Mouse (Mus musculus) macrophage (primary cell): ENCODE results near the gene Urm1. TPM values are rescaled to one million over a fixed set of nuclear protein-coding genes. Genes with fewer than 3 reads are reported as not detected.
A peak's percentile ranks its signal among the peaks of the same experiment; 100 is the strongest.
"Not testable (repeated sequence)": the region's sequence is repeated elsewhere in the genome, so short reads cannot be mapped to it uniquely, and the experiment has no call there.

Experiments used
- H3K27ac ChIP-seq: fragments of 350-480 bp; formaldehyde crosslinking; 2 replicates; pipeline ENCODE4 v1.9.0; 2021
- H3K36me3 ChIP-seq: fragments of 350-480 bp; formaldehyde crosslinking; 2 replicates; pipeline ENCODE4 v1.9.0; 2021; ENCODE audit errors: inconsistent target
- H3K4me3 ChIP-seq: fragments of 350-480 bp; formaldehyde crosslinking; 2 replicates; pipeline ENCODE4 v1.9.0; 2021; ENCODE audit errors: inconsistent target
- H3K79me2 ChIP-seq: fragments of 350-480 bp; formaldehyde crosslinking; 2 replicates; pipeline ENCODE4 v1.9.0; 2021; ENCODE audit errors: inconsistent target
- WGBS: methylation state at CpG from one replicate; pipeline ENCODE4 v1.1.7; 2026; ENCODE audit warnings: inconsistent platforms; ENCODE audit not compliant: missing documents; 5-methylcytosine and 5-hydroxymethylcytosine counted together
- polyA plus RNA-seq: library from polyadenylated mRNA; stranded (reverse); fragments of 250-400 nt; gene quantifications from 3 replicates; pipeline ENCODE4 v1.2.4, GENCODE M21; 2018; ENCODE audit warnings: inconsistent platforms

Gene Urm1
- polyA plus RNA-seq, 1 experiment from 2014 or later = 21.1 TPM

DNA sequence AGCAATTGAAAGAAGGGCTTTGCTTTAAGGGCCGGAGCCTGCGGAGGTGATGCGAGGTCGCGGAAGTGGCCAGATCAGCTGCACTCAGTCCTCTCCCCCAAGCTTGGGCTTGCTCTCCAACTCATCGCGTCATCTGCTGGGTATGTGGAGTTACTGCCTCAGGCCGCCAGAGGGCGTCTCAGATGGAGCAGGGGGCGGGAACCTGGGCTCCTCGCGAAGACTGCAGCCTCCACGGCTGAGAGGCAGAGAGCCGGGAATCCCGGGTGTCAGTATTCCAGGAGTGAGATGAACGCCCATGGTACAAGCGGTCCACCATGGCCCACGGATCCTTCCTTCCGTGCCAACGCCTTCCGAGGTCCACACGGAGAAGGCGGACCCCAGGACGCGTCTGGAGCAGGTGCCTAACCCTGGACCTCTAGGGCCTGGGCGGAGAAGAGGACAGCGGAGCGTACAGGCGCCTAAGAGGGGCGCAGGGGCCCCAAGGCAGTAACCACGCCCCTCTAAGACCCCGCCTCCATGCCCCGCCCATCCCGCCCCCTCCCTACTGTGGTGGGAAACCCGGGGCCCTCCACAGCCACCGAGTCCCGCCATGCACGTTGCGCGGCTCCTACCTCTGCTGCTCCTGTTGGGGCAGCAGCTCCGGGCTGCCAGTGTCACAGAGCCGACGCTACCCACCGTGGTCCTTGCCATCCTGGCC lies 49.2 kb downstream of the Urm1 start, which contains the start of gene Cercam:
TSS of gene Cercam (plus strand) at position 216 of the 697 bp plus-strand sequence.
- Histone ChIP-seq H3K79me2 (no peaks in the 10 kb centered on the region), H3K4me3 (peak within 1 kb of the TSS; percentile 58), H3K36me3 (no peaks in the 10 kb centered on the region), H3K27ac (peak within 1 kb of the TSS; percentile 54)
- 1% methylated on average over 40 of the region's 44 CpGs for WGBS

DNA sequence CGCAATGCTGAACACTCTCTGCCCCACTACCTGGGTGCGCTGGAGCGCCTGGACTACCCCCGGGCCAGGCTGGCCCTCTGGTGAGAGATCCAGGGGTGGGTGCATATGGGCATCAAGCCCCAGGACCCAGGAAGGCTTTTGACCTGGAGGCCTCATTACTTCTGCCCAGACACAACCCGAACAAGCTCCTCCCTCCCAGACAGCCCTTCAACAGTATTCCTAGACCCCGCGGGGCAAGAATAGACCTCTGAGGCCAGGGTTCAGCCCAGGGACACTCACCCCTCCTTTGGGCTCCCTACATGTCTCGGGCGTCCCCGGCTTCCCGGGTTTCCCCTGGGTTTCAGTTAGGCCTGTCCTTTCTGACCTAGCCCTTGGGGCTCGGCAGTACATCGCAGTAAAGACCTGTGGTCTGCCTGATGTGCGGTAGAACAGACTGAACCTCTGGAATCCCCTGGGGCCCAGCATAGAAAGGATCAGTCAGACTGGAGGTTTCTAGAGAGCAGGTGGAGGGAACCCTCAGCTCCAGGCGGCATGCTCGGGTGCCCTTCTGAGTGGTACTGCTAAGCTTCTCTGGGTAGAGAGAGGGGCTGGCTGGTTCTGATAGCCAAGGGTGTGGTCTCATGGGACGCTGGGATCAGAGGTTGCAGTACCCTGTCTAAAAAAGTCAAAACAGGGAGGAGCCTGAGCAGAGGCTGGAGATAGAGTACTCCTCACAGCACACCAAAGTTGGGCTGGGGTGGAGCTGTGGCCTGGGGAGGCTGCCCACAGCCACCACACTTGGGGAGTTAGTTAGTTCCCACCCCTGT lies 50.0 kb downstream of the Urm1 start:
- 6% methylated on average over 17 of the region's 17 CpGs for WGBS
- Histone ChIP-seq H3K4me3 (peak overlapping the region; percentile 58), H3K36me3 (no peaks in the 10 kb centered on the region), H3K79me2 (no peaks in the 10 kb centered on the region), H3K27ac (peak overlapping the region; percentile 29)

DNA sequence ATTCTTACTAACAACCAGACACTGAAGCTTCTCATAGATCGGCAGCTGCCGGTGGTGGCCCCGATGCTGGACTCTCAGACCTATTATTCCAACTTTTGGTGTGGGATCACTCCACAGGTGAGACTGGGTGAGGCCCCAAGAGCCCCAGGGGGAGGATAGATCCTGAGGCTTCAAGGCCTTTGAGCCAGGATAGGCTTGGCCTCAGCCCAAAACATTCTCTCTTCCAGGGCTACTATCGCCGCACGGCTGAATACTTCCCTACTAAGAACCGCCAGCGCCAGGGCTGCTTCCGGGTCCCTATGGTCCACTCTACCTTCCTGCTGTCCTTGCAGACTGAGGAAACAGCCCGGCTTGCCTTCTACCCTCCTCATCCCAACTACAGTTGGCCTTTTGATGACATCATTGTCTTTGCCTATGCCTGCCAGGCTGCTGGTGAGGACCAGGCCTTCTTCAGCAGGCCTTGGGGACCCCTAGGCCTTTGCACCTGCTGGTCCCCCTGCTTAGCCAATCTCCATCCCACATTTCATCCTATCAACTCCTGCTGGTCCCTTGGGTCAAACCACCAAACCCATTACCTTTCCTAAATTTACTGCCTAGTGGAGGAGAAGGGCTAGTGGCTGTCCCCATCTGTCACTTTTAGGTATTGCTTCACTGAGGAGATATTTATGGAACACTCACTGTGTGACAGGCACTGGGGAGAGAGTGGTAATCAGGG lies 52.9 kb downstream of the Urm1 start:
- H3K27ac ChIP-seq = peak overlapping the region; percentile 12; the same call in 1 of the 2 replicates
- 98% methylated on average over 10 of the region's 10 CpGs for WGBS
- no peaks in the 10 kb centered on the region for H3K36me3 ChIP-seq
- H3K79me2 ChIP-seq = no peaks in the 10 kb centered on the region
- H3K4me3 ChIP-seq = no peak overlapping the region

DNA sequence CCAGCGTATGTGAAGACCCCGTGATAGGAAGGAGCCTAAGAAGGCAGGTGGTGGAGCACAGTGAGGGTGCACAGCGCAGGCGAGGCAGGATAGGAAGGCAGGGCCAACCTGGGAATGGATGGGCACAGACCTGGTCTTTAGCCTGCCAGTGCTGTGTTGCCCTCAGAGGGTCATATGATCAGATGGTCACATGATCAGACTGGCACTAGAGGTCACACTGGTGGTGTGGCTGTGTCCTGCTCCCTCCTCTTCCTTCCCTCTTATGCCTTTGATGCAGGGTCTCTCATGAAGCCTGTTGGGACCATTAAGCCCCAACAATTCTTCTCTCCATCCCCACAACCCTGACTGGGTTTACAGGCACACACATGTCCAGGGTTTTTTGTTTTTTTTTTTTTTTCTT lies 53.9 kb downstream of the Urm1 start:
- no peaks in the 10 kb centered on the region for H3K36me3 ChIP-seq
- peak overlapping the region; percentile 12; the same call in 1 of the 2 replicates for H3K27ac ChIP-seq
- 82% methylated on average over 4 of the region's 4 CpGs for WGBS
- H3K4me3 ChIP-seq = no peak overlapping the region
- H3K79me2 ChIP-seq = no peaks in the 10 kb centered on the region

DNA sequence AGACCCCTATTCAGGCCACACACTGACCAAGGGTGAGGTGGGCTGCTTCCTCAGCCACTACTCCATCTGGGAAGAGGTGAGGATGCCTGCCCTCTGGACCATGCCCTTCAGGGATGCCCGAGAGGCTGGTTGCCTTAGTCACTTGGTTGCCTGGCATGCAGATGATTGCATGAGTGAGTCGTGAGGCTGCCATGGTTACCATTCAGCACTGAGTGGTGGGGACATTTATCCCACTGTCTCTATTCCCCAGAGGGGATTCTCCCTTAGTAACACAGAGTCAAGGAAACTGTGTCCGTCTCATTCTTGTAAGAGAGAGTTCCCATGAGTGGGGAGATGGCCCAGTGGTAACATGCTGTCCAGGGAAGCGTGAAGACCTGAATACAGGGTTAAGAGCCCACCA lies 58.2 kb downstream of the Urm1 start:
- Histone ChIP-seq H3K4me3 (no peak overlapping the region), H3K27ac (no peak overlapping the region), H3K36me3 (no peaks in the 10 kb centered on the region), H3K79me2 (no peaks in the 10 kb centered on the region)
- WGBS = 95% methylated on average over 4 of the region's 4 CpGs

DNA sequence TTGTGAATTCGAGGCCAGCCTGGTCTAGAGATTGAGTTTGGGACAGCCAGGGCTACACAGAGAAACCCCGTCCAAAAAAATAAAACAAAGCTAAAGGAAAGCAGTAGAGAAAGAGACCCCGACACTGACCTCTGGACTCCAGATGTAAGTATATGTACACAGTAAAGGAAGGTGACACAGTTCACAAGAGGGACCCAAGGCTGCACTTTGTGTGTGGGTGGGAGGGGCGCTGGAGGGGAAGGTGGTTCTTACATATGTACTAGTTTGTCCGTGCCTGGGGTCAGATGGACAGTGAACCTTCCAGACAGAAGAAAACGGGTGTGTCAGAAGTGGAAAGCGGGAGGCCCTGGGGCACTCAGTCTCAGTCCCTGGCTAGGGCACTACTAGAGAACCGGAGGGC lies 59.3 kb downstream of the Urm1 start:
- no peak overlapping the region for H3K4me3 ChIP-seq
- WGBS = 93% methylated on average over 8 of the region's 8 CpGs
- no peaks in the 10 kb centered on the region for H3K36me3 ChIP-seq
- H3K79me2 ChIP-seq = no peaks in the 10 kb centered on the region
- H3K27ac ChIP-seq = no peak overlapping the region

DNA sequence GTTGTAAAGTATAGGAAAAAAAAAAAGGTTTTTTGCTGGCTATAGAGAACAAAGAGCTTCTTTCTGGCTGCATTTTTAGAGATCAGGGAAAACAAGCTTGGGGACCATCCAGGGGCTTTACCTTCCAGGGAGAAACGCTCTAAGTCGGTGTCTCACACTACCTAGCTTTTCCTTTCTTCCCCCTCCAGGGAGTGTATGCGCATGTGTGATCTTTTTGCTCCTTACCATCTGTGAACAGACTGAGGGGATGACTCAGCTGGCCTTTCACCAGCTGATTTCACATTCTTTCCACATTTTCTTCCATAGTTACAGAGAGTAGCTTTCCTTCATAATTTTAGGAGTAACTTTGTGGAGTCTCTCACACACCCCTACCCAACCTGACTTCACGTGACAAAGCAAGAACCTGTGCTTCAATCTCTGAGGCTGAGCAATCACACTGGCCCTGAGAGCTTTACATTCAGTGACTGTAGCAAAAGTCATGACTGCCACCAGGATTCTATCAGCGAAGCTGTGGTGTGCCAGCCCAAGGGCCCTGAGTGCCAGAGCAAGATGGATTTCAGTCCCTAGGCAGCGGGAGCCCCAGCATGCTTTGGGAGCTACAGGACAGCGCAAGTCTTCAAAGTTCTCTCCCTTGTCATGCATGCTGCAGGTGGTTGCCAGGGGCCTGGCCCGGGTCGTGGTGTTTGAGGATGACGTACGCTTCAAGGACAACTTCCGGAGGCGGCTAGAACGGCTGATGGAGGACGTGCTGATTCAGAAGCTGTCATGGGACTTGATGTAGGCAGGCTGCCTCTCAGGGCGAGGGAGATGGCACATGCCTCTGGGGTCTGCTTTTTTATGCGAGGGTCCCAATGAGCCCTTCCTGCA lies 60.3 kb downstream of the Urm1 start:
- Histone ChIP-seq H3K27ac (no peak overlapping the region), H3K36me3 (no peaks in the 10 kb centered on the region), H3K79me2 (no peaks in the 10 kb centered on the region), H3K4me3 (no peak overlapping the region)
- WGBS = 93% methylated on average over 17 of the region's 17 CpGs

DNA sequence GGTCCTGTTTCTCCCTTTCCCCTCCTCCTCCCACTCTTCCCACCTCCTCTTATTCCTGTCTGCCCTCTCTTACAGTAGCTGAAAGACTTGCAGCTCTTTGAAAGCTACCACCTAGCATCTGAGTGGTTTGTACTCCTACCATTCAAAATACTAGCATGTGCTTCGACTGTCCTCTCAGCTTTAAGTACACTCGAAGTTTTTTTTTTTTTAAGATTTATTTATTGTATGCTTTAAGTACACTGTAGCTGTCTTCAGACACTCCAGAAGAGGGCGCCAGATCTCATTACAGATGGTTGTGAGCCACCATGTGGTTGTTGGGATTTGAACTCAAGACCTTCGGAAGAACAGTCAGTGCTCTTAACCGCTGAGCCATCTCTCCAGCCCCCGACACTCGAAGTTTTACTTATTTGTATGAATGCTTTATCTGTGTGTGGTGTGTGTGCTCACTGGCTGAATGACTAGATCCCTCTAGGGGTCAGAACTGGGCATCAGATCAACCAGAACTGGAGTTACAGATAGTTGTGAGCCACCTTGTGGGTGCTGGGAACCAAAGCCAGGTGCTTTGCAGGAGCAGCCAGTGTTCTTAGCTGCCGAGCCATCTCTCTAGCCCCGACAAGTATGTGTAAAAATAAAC lies 66.9 kb downstream of the Urm1 start:
- H3K36me3 ChIP-seq, H3K27ac ChIP-seq, H3K4me3 ChIP-seq: not testable (repeated sequence)
- WGBS = 57% methylated on average over 6 of the region's 9 CpGs
- peaks cover 17% of the 10 kb centered on the region for H3K79me2 ChIP-seq

DNA sequence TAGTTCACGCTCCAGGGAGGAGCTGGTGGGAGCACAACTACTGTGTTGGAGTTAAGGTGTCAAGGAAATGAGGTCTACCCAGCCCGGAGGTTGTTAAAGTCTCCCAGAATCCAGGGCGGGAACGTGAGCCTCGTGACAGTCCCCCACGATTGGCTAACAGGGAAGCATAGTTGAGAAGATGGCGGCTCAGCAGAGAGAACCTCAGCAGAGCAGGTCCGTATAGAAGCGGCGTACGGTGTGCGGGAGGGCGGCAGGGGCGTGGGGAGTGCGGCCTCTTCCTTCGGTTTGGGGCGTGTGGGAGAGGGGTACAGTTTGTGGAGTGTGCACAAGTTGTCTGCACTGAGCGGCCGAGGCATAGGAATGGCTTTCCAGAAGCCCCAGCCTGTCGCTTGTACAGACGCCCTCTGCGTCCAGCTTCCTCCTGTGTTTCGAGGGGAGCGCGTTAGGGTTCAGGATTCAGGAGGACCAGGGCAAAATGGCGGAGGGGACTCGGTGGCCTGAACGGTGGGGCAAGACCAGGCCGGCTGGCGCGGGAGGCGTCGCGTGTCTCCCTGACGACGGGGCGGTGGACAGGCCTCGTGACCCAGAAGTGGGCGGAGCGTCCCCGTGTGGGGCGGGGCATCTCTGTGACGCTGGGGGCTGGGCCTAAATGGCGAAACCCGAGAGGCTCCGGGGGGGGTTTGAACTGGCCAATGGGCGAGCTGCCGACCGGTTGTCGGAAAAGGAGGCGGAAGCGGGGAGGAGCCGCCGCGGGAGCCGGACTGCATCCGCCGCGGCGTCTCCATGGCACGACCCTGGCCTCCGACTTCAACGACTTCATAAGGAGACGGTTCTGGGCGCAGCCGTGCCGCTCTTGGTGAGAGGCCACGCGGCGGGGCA lies 69.4 kb downstream of the Urm1 start, which contains the start of gene Odf2:
TSS of gene Odf2 (plus strand) at position 156 of the 879 bp plus-strand sequence.
- H3K79me2 ChIP-seq = peaks cover 30% of the 10 kb centered on the region
- H3K27ac ChIP-seq = peak within 1 kb of the TSS; percentile 86
- 2% methylated on average over 60 of the region's 70 CpGs for WGBS
- peak within 1 kb of the TSS; percentile 51 for H3K4me3 ChIP-seq
- peaks cover 16% of the 10 kb centered on the region for H3K36me3 ChIP-seq

DNA sequence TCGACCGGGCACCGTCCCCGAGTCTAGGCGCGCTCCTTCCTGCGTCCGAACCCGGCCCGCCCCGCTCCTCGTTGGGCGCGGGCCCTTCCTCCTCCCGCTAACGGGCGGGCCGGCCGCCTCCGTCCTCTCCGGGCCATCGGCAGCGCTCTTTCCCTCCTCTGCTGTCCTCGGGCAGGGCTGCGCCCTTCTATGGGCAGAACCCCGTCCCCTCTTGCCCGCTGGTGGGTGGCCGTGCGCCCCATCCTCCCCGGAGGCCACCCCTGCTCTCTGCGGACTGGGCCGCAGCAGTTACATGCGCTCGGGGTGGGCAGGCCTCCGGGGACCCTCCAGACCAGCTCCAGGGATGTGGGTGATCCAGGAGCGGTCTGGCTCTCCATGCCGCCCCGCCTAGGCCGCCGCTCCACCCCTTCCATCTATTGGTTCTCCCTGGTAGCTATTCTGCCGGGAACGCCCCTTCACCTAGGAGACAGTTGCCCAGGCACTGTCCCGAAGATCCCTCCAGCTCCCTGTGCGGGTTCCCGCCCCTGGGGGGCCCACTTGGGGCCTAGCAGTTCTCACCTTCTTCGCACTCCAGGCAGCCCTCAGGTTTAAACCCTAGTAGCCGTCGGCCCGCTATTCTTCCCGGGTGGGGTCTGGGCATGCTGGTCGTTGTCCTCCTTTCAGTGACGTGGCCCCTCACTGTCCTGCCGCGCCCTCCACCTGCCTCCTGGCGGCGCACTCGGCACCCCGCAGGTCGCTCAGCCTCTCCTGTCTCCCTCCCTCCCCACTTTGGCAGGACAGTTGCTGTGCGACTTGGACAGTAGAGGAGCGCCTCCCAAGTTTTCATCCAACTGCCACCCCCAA lies 70.3 kb downstream of the Urm1 start:
- peak overlapping the region; percentile 51 for H3K4me3 ChIP-seq
- H3K79me2 ChIP-seq = peaks cover 30% of the 10 kb centered on the region
- H3K36me3 ChIP-seq = peaks cover 25% of the 10 kb centered on the region
- peak overlapping the region; percentile 13; the same call in 1 of the 2 replicates for H3K27ac ChIP-seq
- 2% methylated on average over 60 of the region's 61 CpGs for WGBS

DNA sequence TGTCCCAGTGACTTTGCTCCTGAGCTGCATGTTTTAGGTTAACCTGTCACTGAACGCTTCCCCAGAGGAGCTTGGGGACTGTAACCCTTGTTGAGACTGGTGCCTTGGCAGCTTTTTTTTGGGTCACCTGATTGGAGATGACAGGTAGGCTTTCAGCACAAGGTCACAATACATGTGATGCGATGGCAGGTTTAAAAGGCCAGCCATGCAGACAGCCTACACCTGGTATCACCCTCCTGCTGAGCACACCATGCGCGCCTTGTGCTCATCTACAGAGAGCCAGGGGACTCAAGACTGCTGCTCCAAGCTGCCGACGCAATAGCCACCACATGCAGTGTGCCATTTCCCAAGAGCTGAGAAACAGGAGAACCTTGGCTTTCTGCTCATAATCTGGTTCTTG lies 71.9 kb downstream of the Urm1 start:
- Histone ChIP-seq H3K27ac (no peak overlapping the region), H3K4me3 (no peak overlapping the region), H3K36me3 (peaks cover 41% of the 10 kb centered on the region), H3K79me2 (peaks cover 30% of the 10 kb centered on the region)
- 93% methylated on average over 6 of the region's 6 CpGs for WGBS
